Mouse (Mus musculus) erythroblast, embryonic 14.5 days (primary cell): ENCODE results near the gene Otud7b. TPM values are rescaled to one million over a fixed set of nuclear protein-coding genes. Genes with fewer than 3 reads are reported as not detected.
"Not testable (repeated sequence)": the region's sequence is repeated elsewhere in the genome, so short reads cannot be mapped to it uniquely, and the experiment has no call there.

Experiments used
- H3K27me3 ChIP-seq: 2 replicates; pipeline ENCODE4 v1.6.1; 2012; ENCODE audit warnings: inconsistent platforms; ENCODE audit not compliant: control insufficient read depth
- H3K36me3 ChIP-seq: 2 replicates; pipeline ENCODE4 v1.6.1; 2012; ENCODE audit warnings: mild to moderate bottlenecking, inconsistent platforms; ENCODE audit not compliant: control insufficient read depth
- H3K4me1 ChIP-seq: 2 replicates; pipeline ENCODE4 v1.6.1; 2012; ENCODE audit warnings: inconsistent platforms; ENCODE audit not compliant: control insufficient read depth
- H3K4me3 ChIP-seq: replicated peaks from 2 replicates; pipeline ENCODE3; 2012; ENCODE audit warnings: moderate library complexity, mild to moderate bottlenecking, inconsistent platforms
- H3K9me3 ChIP-seq: 2 replicates; pipeline ENCODE4 v1.6.1; 2012; ENCODE audit warnings: low read length, inconsistent platforms, mixed read lengths; ENCODE audit not compliant: control insufficient read depth
- GATA1 ChIP-seq: IDR thresholded peaks from 2 replicates; pipeline ENCODE4 v1.6.1; 2012; ENCODE audit warnings: low read length, inconsistent platforms, mixed read lengths
- TAL1 ChIP-seq: IDR thresholded peaks from 3 replicates; pipeline ENCODE4 v1.6.1; 2012; ENCODE audit warnings: low read length, inconsistent platforms, mixed read lengths
- polyA plus RNA-seq: library from polyadenylated mRNA; stranded (reverse); fragments of >175 nt; gene quantifications from 2 replicates; pipeline ENCODE4 v1.2.3, GENCODE M21; 2012

The Otud7b gene
- polyA plus RNA-seq, 1 experiment = 1.3 TPM

DNA sequence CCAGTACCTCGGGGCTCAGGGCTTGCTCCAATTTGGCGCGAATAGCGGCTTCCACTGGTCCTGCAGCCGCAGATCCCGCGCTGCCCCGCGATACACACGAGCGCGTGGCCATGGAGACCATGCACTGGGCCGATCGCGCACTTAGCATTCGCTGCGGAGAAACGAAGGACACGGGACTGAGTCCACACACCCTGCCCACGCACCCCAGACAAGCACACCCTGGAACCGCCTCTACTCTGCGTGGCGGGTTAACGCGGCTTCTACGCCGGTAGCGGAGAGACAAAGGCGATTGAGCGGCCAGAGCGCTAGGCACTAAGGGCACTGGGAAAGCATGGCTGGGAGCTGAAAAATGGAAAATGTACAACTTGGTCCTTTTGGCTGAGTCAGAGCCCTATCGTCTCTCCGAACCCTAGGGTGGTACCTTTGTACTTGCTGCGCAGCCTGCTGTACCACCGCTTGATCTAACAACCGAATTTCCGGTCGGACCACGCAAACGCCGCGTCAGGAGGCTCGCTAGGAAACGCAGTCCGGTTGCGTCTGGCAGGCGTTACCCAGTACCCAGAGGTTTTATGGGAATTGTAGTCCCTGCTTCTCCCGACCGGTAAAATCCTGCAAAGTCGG lies 92.9 kb downstream of the Otud7b start:
- peaks cover 19% of the 10 kb centered on the region for H3K27me3 ChIP-seq
- no peak for TF ChIP-seq TAL1
- TF ChIP-seq GATA1 = no peak
- H3K4me1 ChIP-seq = peaks cover 34% of the 10 kb centered on the region

GRCm38 (mm10) chr3:96198181-96198580 lies 93.9 kb downstream of the Otud7b start:
- Histone ChIP-seq H3K4me1 (peaks cover 34% of the 10 kb centered on the region), H3K9me3 (peaks cover 5% of the 10 kb centered on the region), H3K27me3 (peaks cover 9% of the 10 kb centered on the region), H3K36me3 (no peaks in the 10 kb centered on the region; the same call in 1 of the 2 replicates), H3K4me3 (peak overlapping the region; percentile 85)
- no peak for TF ChIP-seq GATA1
- TF ChIP-seq TAL1 = no peak

More for the DNA sequence above, 92.9 kb downstream of the Otud7b start:
- H3K9me3 ChIP-seq = peaks cover 5% of the 10 kb centered on the region
- no peaks in the 10 kb centered on the region; the same call in 1 of the 2 replicates for H3K36me3 ChIP-seq
- peak overlapping the region; percentile 85 for H3K4me3 ChIP-seq

DNA sequence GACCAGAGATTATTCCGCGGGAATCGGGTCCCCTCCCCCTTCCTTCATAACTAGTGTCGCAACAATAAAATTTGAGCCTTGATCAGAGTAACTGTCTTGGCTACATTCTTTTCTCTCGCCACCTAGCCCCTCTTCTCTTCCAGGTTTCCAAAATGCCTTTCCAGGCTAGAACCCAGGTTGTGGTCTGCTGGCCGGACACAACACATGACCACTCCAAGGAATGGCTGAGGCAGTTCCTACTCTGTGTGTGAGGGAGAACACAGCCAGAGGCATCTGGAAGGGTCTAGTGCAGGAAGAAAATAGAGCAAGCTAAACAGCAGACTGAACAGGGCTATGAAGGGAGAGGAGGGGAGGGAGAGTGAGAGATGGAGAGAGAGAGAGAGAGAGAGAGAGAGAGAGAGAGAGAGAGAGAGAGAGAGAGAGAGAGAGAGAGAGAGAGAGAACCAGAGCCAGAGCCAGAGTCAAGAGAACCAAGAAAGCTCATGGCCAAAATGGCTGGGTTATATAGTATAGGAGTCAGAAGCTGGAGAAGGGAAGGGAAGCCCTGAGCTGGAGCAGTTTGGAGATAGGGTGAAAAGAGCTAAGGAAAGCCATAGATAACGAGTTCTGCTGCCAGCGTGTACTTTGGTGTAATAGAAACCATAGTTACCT lies 94.4 kb downstream of the Otud7b start:
- not testable (repeated sequence) for H3K4me3 ChIP-seq
- peaks cover 34% of the 10 kb centered on the region for H3K4me1 ChIP-seq

DNA sequence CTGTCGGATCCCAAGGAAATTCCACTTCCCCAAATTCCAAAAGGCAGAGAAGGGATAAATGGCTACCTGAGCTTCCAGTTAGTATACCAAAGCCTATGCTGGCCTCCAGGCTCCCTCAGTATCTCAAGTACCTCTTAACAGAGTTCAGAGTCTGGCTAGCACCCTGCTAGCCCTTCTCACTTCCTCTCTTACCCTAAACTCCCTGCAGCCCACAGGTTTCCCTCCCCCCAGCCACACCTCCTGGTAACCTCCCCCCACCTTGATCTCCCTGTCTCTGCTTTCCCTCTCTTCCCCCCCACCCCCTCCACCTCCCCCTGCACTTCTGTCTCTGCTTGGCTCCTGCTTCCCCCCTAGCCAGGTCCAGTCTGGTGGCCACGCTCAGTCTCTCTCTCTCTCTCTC lies 95.4 kb downstream of the Otud7b start:
- Histone ChIP-seq H3K4me3 (no peak overlapping the region), H3K9me3 (peaks cover 5% of the 10 kb centered on the region), H3K4me1 (peaks cover 34% of the 10 kb centered on the region), H3K36me3 (no peaks in the 10 kb centered on the region; the same call in 1 of the 2 replicates), H3K27me3 (no peaks in the 10 kb centered on the region)
- TF ChIP-seq GATA1 (no peak), TAL1 (no peak)

More for the DNA sequence above, 94.4 kb downstream of the Otud7b start:
- not testable (repeated sequence) for H3K27me3 ChIP-seq, H3K9me3 ChIP-seq, H3K36me3 ChIP-seq

- Histone ChIP-seq H3K27me3 (peaks cover 19% of the 10 kb centered on the region), H3K36me3 (no peaks in the 10 kb centered on the region), H3K4me3 (no peak overlapping the region), H3K9me3 (no peaks in the 10 kb centered on the region), H3K4me1 (no peaks in the 10 kb centered on the region; the same call in 1 of the 2 replicates)
- TF ChIP-seq TAL1 = no peak
- no peak for TF ChIP-seq GATA1
Observed at GRCm38 (mm10) chr3:96207819-96208218, 103.5 kb downstream of the Otud7b start.

DNA sequence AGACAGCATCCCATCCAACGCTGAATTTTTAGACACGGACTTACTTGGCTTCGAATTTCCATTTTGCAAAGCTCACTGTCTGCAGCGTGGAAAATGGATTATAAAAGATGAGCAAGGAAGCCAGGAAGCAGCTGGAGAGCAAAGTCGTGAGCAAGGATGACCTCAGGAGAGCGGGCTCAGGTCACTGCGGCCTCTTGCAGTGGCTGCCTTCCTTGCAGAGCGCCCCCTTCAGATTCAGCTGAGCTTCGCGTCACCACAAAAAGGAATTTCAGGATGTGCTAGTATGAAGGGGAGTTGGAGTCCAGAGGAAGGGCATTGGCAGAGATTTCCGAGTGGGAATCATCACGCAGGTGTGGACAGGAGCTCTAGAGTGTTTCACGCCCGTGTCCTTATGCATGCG lies 104.9 kb downstream of the Otud7b start:
- H3K36me3 ChIP-seq = no peaks in the 10 kb centered on the region
- H3K9me3 ChIP-seq = no peaks in the 10 kb centered on the region
- TF ChIP-seq TAL1 (no peak), GATA1 (no peak)
- no peak overlapping the region for H3K4me3 ChIP-seq
- H3K4me1 ChIP-seq = no peaks in the 10 kb centered on the region; the same call in 1 of the 2 replicates
- H3K27me3 ChIP-seq = peaks cover 21% of the 10 kb centered on the region

Other genes starting within 250 kb of the Otud7b start
- 1.3 and 1.6 TPM in 2 replicates for gene Prpf3, start 248.6 kb upstream of the Otud7b start, polyA plus RNA-seq
- 17.3 and 50.1 TPM in 2 replicates for gene Mrps21, start 233.0 kb upstream of the Otud7b start, polyA plus RNA-seq
- gene Ciart, start 222.3 kb upstream of the Otud7b start, polyA plus RNA-seq = 0.05 and 0.33 TPM in 2 replicates
- gene BC028528, start 212.5 kb upstream of the Otud7b start, polyA plus RNA-seq = not detected in 2 replicates
- 3.5 and 4.3 TPM in 2 replicates for gene Aph1a, start 210.6 kb upstream of the Otud7b start, polyA plus RNA-seq
- gene Car14, start 199.8 kb upstream of the Otud7b start, polyA plus RNA-seq = not detected in 2 replicates
- gene Anp32e, start 175.3 kb upstream of the Otud7b start, polyA plus RNA-seq = 32.3 and 36.6 TPM in 2 replicates
- 4.4 and 4.6 TPM in 2 replicates for gene Plekho1, start 108.5 kb upstream of the Otud7b start, polyA plus RNA-seq
- gene Vps45, start 46.1 kb upstream of the Otud7b start, polyA plus RNA-seq = 1.3 and 1.7 TPM in 2 replicates
- gene Mtmr11, start 57.5 kb downstream of the Otud7b start, polyA plus RNA-seq = not detected in 2 replicates
- gene Sf3b4, start 67.8 kb downstream of the Otud7b start, polyA plus RNA-seq = 60.6 and 62.7 TPM in 2 replicates
- not detected in 2 replicates for gene Sv2a, start 76.6 kb downstream of the Otud7b start, polyA plus RNA-seq
- 8.3 and 12.9 TPM in 2 replicates for gene Bola1, start 115.2 kb downstream of the Otud7b start, polyA plus RNA-seq
- 0.39 TPM in 1 of 2 replicates, not detected in the other for gene Hist2h2ab, start 115.3 kb downstream of the Otud7b start, polyA plus RNA-seq
- gene Hist2h2ac, start 116.4 kb downstream of the Otud7b start, polyA plus RNA-seq = 3.8 and 8.5 TPM in 2 replicates
- gene Hist2h2be, start 116.6 kb downstream of the Otud7b start, polyA plus RNA-seq = 0.13 and 0.14 TPM in 2 replicates
- 9.1 and 33.9 TPM in 2 replicates for gene Hist2h3c2, start 134.6 kb downstream of the Otud7b start, polyA plus RNA-seq
- 34.2 and 64.0 TPM in 2 replicates for gene Hist2h2aa2, start 135.7 kb downstream of the Otud7b start, polyA plus RNA-seq
- 7.4 and 13.0 TPM in 2 replicates for gene Hist2h2aa1, start 141.0 kb downstream of the Otud7b start, polyA plus RNA-seq
- gene Hist2h3c1, start 142.2 kb downstream of the Otud7b start, polyA plus RNA-seq = not detected in 2 replicates
- 3.1 and 7.2 TPM in 2 replicates for gene Hist2h4, start 158.8 kb downstream of the Otud7b start, polyA plus RNA-seq
- 24.1 and 60.1 TPM in 2 replicates for gene Hist2h3b, start 164.1 kb downstream of the Otud7b start, polyA plus RNA-seq
- gene Hist2h2bb, start 165.2 kb downstream of the Otud7b start, polyA plus RNA-seq = 0.89 and 1.4 TPM in 2 replicates
- gene Fcgr1, start 189.4 kb downstream of the Otud7b start, polyA plus RNA-seq = not detected in 2 replicates